Mouse (Mus musculus) liver, embryonic 14.5 days (tissue): ENCODE measurements around the gene Ccs. TPM values are rescaled to one million over a fixed set of nuclear protein-coding genes. Genes with fewer than 3 reads are reported as not detected.
"Not testable (repeated sequence)": the region's sequence is repeated elsewhere in the genome, so short reads cannot be mapped to it uniquely, and the experiment has no call there.

Source experiments
- ATAC-seq: fragments of 200-750 bp; cut with Nextera tagmentation; 2 replicates; pipeline ENCODE4 v1.8.0; 2017; ENCODE audit warnings: moderate number of reproducible peaks, mild to moderate bottlenecking, moderate library complexity; ENCODE audit not compliant: insufficient read depth
- DNase-seq, 3 experiments: peaks; one replicate each; pipeline ENCODE4 v3.0.0-alpha.2; 2012 to 2013; ENCODE audit warnings: low read depth in 3 of 3, low spot score in 3 of 3
- H3K27ac ChIP-seq: fragments of 300-500 bp; sonication (generic); 2 replicates; pipeline ENCODE4 v1.5.1; 2014; ENCODE audit warnings: moderate library complexity, mild to moderate bottlenecking, control low read depth, inconsistent platforms
- H3K27me3 ChIP-seq: fragments of 300-500 bp; sonication (generic); 2 replicates; pipeline ENCODE4 v1.6.1; 2014; ENCODE audit warnings: mild to moderate bottlenecking, low read length, moderate library complexity; ENCODE audit not compliant: control insufficient read depth, insufficient read depth
- H3K36me3 ChIP-seq: fragments of 300-500 bp; sonication (generic); replicated peaks from 2 replicates; pipeline ENCODE4 v1.6.1; 2014; ENCODE audit warnings: low read depth; ENCODE audit not compliant: control insufficient read depth, insufficient read depth
- H3K4me1 ChIP-seq, 2 experiments: fragments of 200-500 bp in 1 of 2; fragments of 300-500 bp in 1 of 2; sonication (generic) in 1 of 2; replicated peaks; 2 replicates each; pipeline ENCODE4 v1.6.1; 2012 to 2014; ENCODE audit warnings: antibody characterized with exemption in 1 of 2, inconsistent platforms in 1 of 2, low read length in 1 of 2; ENCODE audit not compliant: control insufficient read depth in 2 of 2, insufficient read depth in 2 of 2
- H3K4me2 ChIP-seq: fragments of 300-500 bp; sonication (generic); 2 replicates; pipeline ENCODE4 v1.6.1; 2014; ENCODE audit warnings: low read depth, mild to moderate bottlenecking, control low read depth, moderate library complexity
- H3K4me3 ChIP-seq, 2 experiments: fragments of 200-500 bp in 1 of 2; fragments of 300-500 bp in 1 of 2; sonication (generic) in 1 of 2; 2 replicates each; pipeline ENCODE4 v1.5.1; 2012 to 2014; ENCODE audit warnings: low read depth in 2 of 2, low read length in 2 of 2, mild to moderate bottlenecking in 2 of 2, control low read depth in 1 of 2, inconsistent platforms in 1 of 2, moderate library complexity in 1 of 2; ENCODE audit not compliant: insufficient read depth in 1 of 2
- H3K9ac ChIP-seq: fragments of 300-500 bp; sonication (generic); replicated peaks from 2 replicates; pipeline ENCODE4 v1.6.1; 2014; ENCODE audit warnings: mild to moderate bottlenecking, control low read depth, moderate library complexity
- H3K9me3 ChIP-seq: fragments of 300-500 bp; sonication (generic); 2 replicates; pipeline ENCODE4 v1.6.1; 2016; ENCODE audit warnings: low read length, mixed read lengths; ENCODE audit not compliant: control insufficient read depth
- CTCF ChIP-seq: IDR thresholded peaks from 2 replicates; pipeline ENCODE4 v1.5.1; 2016; ENCODE audit warnings: antibody characterized with exemption, low read depth, control low read depth
- EP300 ChIP-seq: IDR thresholded peaks from 2 replicates; pipeline ENCODE4 v1.6.1; 2016; ENCODE audit warnings: antibody characterized with exemption, low read depth
- WGBS: fragments of 180-500 bp; shearing (Covaris S2); extraction: QIAGEN DNeasy Blood & Tissue Kit; methylation state at CpG from one replicate; pipeline ENCODE4 v1.1.7; 2014; ENCODE audit not compliant: insufficient replicate concordance; 5-methylcytosine and 5-hydroxymethylcytosine counted together
- polyA plus RNA-seq, 2 experiments: library from polyadenylated mRNA; depleted of rRNA in 1 of 2; stranded (reverse) in 1 of 2; unstranded in 1 of 2; fragments of >200 nt; fragmentation: Nextera tagmentation in 1 of 2; extraction: Ambion mirVana in 1 of 2; gene quantifications; 2 replicates each; pipeline versions ENCODE4 v1.2.1 to v1.2.3; 2012 to 2014

Ccs gene
- polyA plus RNA-seq, 2 experiments = 35.4 to 38.1 TPM

GRCm38 (mm10) chr19:4812334-4812949 lies 26.7 kb downstream of the Ccs start:
- H3K27ac ChIP-seq = peak overlapping the region; percentile 87
- WGBS = 62% methylated on average over 8 of the region's 8 CpGs
- not testable (repeated sequence) for ATAC-seq, H3K27me3 ChIP-seq, H3K9me3 ChIP-seq, DNase-seq, H3K36me3 ChIP-seq
- peak; percentile 44 for TF ChIP-seq CTCF
- peak overlapping the region; percentile 81 for H3K4me2 ChIP-seq
- peak overlapping the region; percentile 84 for H3K9ac ChIP-seq
- peak overlapping the region; percentile 74 to 83 for H3K4me3 ChIP-seq
- peaks cover 14 to 20% of the 10 kb centered on the region in 2 experiments for H3K4me1 ChIP-seq

- Histone ChIP-seq H3K27ac (peak overlapping the region; percentile 87), H3K9me3 (no peaks in the 10 kb centered on the region), H3K4me2 (peak overlapping the region; percentile 81), H3K36me3 (peaks cover 6% of the 10 kb centered on the region; the same call in 1 of the 2 replicates), H3K9ac (peak overlapping the region; percentile 84), H3K4me1 (peaks cover 14 to 20% of the 10 kb centered on the region in 2 experiments), H3K27me3 (no peaks in the 10 kb centered on the region), H3K4me3 (peak overlapping the region; percentile 74 to 83)
- 3% methylated on average over 12 of the region's 12 CpGs for WGBS
- no peak for DNase-seq
- no peak for TF ChIP-seq EP300
- no peak for TF ChIP-seq CTCF
- ATAC-seq = peak; percentile 27; the same call in 1 of the 2 replicates
Measured at GRCm38 (mm10) chr19:4811909-4812242, 27.3 kb downstream of the Ccs start.

DNA sequence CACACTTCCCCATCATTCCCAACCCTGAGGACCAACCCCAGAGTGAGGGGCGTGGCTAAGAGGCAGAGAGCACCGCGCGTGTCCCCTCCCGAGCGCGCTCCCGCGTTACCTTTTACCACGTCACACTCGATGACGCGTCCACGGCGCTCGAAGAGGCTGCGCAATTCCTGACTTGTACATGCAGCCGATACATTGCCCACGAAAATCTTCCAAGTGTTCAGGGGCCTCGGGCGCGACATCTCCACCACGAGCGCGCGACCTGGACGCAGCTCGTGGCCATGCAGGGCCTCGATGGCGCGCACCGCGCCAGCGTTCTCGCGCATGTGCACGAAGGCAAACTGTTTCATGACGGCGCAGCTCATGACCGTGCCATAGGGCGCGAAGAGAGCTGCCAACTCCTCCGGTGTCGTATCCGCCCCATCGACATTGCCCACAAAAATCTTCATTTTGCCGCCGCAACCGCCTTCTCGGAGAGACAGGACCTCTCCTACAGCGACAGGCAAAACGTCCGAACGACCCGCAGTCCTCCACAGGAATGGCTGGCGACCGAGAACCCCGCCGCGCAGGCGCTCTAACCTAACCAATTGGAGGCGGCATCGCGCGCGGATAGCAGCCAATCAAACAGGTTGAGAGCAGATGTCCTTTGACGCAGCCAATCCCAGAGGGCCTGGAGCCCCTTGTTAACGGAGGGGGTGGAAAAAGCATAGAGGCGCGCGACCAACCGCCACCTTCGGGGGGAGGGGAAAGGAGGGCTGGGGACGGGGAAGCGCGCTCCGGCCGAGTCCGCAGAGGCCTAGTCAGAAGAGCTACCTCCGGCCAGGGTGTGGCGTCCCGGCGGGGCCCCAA lies 27.8 kb downstream of the Ccs start, which contains the start of the genes Gm21992 and Rbm14:
Gene Gm21992, minus strand, starts transcription at position 550 of the 846 bp plus-strand sequence.
Gene Rbm14, minus strand, starts transcription at position 572 of the 846 bp plus-strand sequence.
- Histone ChIP-seq H3K36me3 (peaks cover 6% of the 10 kb centered on the region; the same call in 1 of the 2 replicates), H3K27ac (peak within 1 kb of the TSS; percentile 92), H3K4me3 (peak within 1 kb of the TSS; percentile 74 to 83), H3K27me3 (no peaks in the 10 kb centered on the region), H3K9ac (peak within 1 kb of the TSS; percentile 87), H3K4me2 (peak within 1 kb of the TSS; percentile 99), H3K9me3 (no peaks in the 10 kb centered on the region), H3K4me1 (peaks cover 14 to 20% of the 10 kb centered on the region in 2 experiments)
- peak; percentile 98 to 99 (median 99) for DNase-seq
- peak; percentile 97 for ATAC-seq
- TF ChIP-seq EP300 = peak; percentile 39; the same call in 1 of the 2 replicates
- peak; percentile 26 for TF ChIP-seq CTCF
- under 1% methylated on average over 83 of the region's 83 CpGs for WGBS

DNA sequence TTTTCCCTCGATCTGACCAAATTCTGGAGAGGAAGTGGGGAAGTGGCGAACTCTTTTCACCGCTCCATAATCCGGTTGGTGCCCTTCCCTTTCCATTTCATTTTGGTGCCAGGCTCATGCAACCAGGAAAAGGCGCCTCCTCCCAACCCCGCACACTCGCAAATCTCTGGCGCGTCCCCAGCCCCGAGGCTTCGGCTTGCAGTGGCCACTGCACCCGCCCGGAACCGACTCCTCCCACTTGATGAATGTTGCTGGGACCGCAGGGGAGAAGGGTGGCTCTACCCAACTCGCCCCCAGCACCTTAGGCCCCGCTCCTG lies 28.4 kb downstream of the Ccs start:
- DNase-seq = no peak
- peak overlapping the region; percentile 92 for H3K27ac ChIP-seq
- H3K4me3 ChIP-seq = peak overlapping the region; percentile 70 to 83
- no peaks in the 10 kb centered on the region for H3K27me3 ChIP-seq
- H3K9me3 ChIP-seq = no peaks in the 10 kb centered on the region
- H3K36me3 ChIP-seq = peaks cover 6% of the 10 kb centered on the region; the same call in 1 of the 2 replicates
- peak overlapping the region; percentile 87 for H3K9ac ChIP-seq
- peaks cover 14 to 20% of the 10 kb centered on the region in 2 experiments for H3K4me1 ChIP-seq
- WGBS = 0% methylated on average over 17 of the region's 17 CpGs
- no peak for ATAC-seq
- H3K4me2 ChIP-seq = peak overlapping the region; percentile 99
- no peak for TF ChIP-seq CTCF
- no peak for TF ChIP-seq EP300

DNA sequence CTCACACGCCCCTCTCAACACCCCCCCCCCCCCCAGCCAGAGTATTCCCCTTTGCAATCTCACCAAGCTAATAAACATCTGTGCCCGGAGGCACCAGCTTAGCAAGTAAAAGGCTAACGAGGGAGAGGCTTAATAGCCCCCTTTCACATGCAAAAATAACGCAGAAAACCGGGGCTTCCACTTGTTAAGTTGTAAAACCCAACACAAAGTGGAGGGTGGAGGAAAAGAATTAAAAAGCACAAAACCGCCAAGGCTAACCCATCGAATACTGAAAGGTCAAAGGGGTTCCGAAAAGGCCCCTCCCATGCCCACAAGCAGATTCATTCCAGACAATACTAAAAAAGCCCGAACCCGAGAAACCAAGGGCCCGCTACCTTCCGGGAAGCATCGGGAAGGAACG lies 28.8 kb downstream of the Ccs start:
- Histone ChIP-seq H3K27ac (peak overlapping the region; percentile 92), H3K9me3 (no peaks in the 10 kb centered on the region), H3K27me3 (no peaks in the 10 kb centered on the region), H3K4me3 (peak overlapping the region; percentile 70 to 83), H3K36me3 (peaks cover 6% of the 10 kb centered on the region; the same call in 1 of the 2 replicates), H3K9ac (peak overlapping the region; percentile 87), H3K4me2 (peak overlapping the region; percentile 99), H3K4me1 (peaks cover 14 to 20% of the 10 kb centered on the region in 2 experiments)
- under 1% methylated on average over 14 of the region's 14 CpGs for WGBS
- no peak for DNase-seq
- no peak for ATAC-seq
- TF ChIP-seq CTCF (no peak), EP300 (no peak)
